Mouse (Mus musculus) right cerebral cortex, adult 2 months (tissue): ENCODE measurements at regions not wholly inside any gene's neighbourhood (a gene's known extent, or its start where the extent isn't known, plus 50 kb on each side); places are given as distances from the start of the nearest gene placed in this dataset.

Experiments used
- DNase-seq, 2 experiments: peaks; one replicate each; pipeline ENCODE4 v3.0.0; 2021 to 2022; ENCODE audit warnings: low spot score in 2 of 2

DNA sequence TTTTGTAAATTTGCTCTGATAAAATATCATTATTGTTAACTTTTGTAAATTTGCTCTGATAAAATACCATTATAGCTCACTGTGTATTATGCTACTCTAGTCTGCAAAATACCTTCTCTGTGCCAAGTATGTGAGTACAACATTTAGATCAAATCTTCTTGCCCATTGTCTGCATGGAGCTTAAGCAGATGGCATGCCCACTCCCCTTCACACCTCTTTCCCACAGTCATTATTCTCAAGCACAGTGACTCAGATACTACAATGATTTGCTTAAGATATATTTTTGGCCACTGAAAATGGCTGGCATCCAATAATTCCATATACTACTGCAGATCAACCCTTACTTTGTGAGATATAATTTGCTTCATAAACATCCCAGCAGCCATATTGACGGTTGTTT, 533.6 kb upstream of the Cntn4 start:
- DNase-seq = peak; percentile 52 to 53
